Mouse (Mus musculus) midbrain, postnatal 0 days (tissue): ENCODE data around the gene Olfr282. TPM values are rescaled to one million over a fixed set of nuclear protein-coding genes. Genes with fewer than 3 reads are reported as not detected.
A peak's percentile ranks its signal among the peaks of the same experiment; 100 is the strongest.

Experiments used
- ATAC-seq: fragments of 200-750 bp; cut with Nextera tagmentation; 2 replicates; pipeline ENCODE4 v1.8.0; 2017; ENCODE audit warnings: moderate number of reproducible peaks, mild to moderate bottlenecking, moderate TSS enrichment, moderate library complexity; ENCODE audit not compliant: low FRiP score
- DNase-seq: peaks from one replicate; pipeline ENCODE4 v3.0.0-alpha.2; 2015; ENCODE audit warnings: low spot score
- H3K27ac ChIP-seq: fragments of 300-500 bp; sonication (generic); 2 replicates; pipeline ENCODE4 v1.5.1; 2014; ENCODE audit warnings: low read depth, mild to moderate bottlenecking, low read length, mixed read lengths
- H3K27me3 ChIP-seq: fragments of 300-500 bp; sonication (generic); 2 replicates; pipeline ENCODE4 v1.6.1; 2014; ENCODE audit warnings: low read length, control low read depth, mixed read lengths; ENCODE audit not compliant: insufficient read depth
- H3K36me3 ChIP-seq: fragments of 300-500 bp; sonication (generic); 2 replicates; pipeline ENCODE4 v1.6.1; 2014; ENCODE audit warnings: low read length, control low read depth, mixed read lengths; ENCODE audit not compliant: insufficient read depth
- H3K4me1 ChIP-seq: fragments of 300-500 bp; sonication (generic); 2 replicates; pipeline ENCODE4 v1.6.1; 2014; ENCODE audit warnings: mild to moderate bottlenecking, control low read depth, antibody characterized with exemption, low read length, mixed read lengths; ENCODE audit not compliant: insufficient read depth
- H3K4me2 ChIP-seq: fragments of 300-500 bp; sonication (generic); 2 replicates; pipeline ENCODE4 v1.6.1; 2014; ENCODE audit warnings: low read depth, mild to moderate bottlenecking, low read length, mixed read lengths; ENCODE audit not compliant: poor library complexity, severe bottlenecking
- H3K4me3 ChIP-seq: fragments of 300-500 bp; sonication (generic); 2 replicates; pipeline ENCODE4 v1.5.1; 2014; ENCODE audit warnings: low read depth, mild to moderate bottlenecking, low read length, moderate library complexity
- H3K9ac ChIP-seq: fragments of 300-500 bp; sonication (generic); replicated peaks from 2 replicates; pipeline ENCODE4 v1.6.1; 2014; ENCODE audit warnings: mild to moderate bottlenecking, low read length, moderate library complexity, mixed read lengths; ENCODE audit not compliant: poor library complexity, severe bottlenecking
- H3K9me3 ChIP-seq: fragments of 300-500 bp; sonication (generic); 2 replicates; pipeline ENCODE4 v1.6.1; 2016; ENCODE audit warnings: low read length, control low read depth
- CTCF ChIP-seq: IDR thresholded peaks from 2 replicates; pipeline ENCODE4 v1.5.1; 2016; ENCODE audit warnings: antibody characterized with exemption, mild to moderate bottlenecking
- WGBS: fragments of 180-500 bp; shearing (Covaris S2); extraction: QIAGEN DNeasy Blood & Tissue Kit; methylation state at CpG from one replicate; pipeline ENCODE4 v1.1.7; 2014; 5-methylcytosine and 5-hydroxymethylcytosine counted together
- polyA plus RNA-seq: library from polyadenylated mRNA; unstranded; fragments of >200 nt; fragmentation: Nextera tagmentation; extraction: Ambion mirVana; gene quantifications from 2 replicates; pipeline ENCODE4 v1.2.1, GENCODE M21; 2015
- total RNA-seq: library from RNA; depleted of rRNA; stranded (reverse); fragments of >200 nt; gene quantifications from 2 replicates; pipeline ENCODE4 v1.2.3, GENCODE M21; 2014; rRNA removed

Gene Olfr282
- total and polyA plus RNA-seq, 2 experiments from 2014 or later = not detected

DNA sequence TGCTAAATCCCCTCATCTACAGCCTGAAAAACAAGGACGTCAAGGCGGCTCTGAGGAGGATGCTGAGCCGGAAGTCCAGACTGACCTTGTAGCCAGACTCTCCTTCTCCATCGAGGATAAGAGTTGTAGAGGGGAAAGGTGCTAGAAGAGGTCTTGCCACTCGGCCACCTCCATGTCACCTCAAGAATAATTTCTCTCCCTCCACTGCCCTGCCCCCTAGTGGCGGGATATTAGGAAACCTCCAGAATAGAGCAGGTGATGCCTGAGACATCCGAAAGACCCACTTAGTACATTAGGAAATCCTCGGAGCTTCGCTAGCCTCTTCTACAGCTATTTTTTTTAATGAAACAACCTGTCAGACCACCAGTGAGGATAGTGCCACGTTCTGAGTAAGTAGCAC lies 44.4 kb downstream of the Olfr282 start:
- H3K9ac ChIP-seq = no peak overlapping the region
- ATAC-seq (no peak), DNase-seq (no peak)
- no peaks in the 10 kb centered on the region for H3K9me3 ChIP-seq
- H3K4me1 ChIP-seq = no peaks in the 10 kb centered on the region
- H3K4me3 ChIP-seq = no peak overlapping the region
- peak; percentile 53 for TF ChIP-seq CTCF
- no peak overlapping the region for H3K27ac ChIP-seq
- H3K4me2 ChIP-seq = no peak overlapping the region
- no peaks in the 10 kb centered on the region for H3K27me3 ChIP-seq
- no peaks in the 10 kb centered on the region for H3K36me3 ChIP-seq
- 57% methylated on average over 10 of the region's 10 CpGs for WGBS

DNA sequence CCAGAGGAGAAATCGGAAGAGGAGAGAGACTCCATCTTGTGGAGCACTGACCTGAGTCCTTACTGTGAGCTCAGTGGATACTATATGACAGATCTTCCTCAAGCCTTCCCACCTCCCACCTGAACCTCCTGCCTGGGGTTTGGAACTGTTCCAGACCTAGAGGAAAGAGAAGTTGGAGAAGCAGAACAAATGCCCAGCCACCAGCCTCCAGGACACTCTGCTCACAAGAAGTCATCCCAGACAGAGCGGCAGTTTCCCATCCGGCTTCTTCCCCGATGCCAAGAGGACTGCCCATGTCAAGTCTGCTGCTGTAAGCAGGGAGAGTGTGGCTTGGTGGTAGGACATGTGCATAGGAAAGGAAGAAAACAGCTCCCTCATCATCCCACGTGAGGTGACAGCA lies 45.3 kb downstream of the Olfr282 start:
- no peaks in the 10 kb centered on the region for H3K4me1 ChIP-seq
- 78% methylated on average over 5 of the region's 5 CpGs for WGBS
- no peak overlapping the region for H3K4me3 ChIP-seq
- no peaks in the 10 kb centered on the region for H3K27me3 ChIP-seq
- no peak for ATAC-seq
- no peak for TF ChIP-seq CTCF
- H3K36me3 ChIP-seq = no peaks in the 10 kb centered on the region
- no peak overlapping the region for H3K4me2 ChIP-seq
- no peak overlapping the region for H3K27ac ChIP-seq
- no peak for DNase-seq
- H3K9ac ChIP-seq = no peak overlapping the region
- no peaks in the 10 kb centered on the region for H3K9me3 ChIP-seq

DNA sequence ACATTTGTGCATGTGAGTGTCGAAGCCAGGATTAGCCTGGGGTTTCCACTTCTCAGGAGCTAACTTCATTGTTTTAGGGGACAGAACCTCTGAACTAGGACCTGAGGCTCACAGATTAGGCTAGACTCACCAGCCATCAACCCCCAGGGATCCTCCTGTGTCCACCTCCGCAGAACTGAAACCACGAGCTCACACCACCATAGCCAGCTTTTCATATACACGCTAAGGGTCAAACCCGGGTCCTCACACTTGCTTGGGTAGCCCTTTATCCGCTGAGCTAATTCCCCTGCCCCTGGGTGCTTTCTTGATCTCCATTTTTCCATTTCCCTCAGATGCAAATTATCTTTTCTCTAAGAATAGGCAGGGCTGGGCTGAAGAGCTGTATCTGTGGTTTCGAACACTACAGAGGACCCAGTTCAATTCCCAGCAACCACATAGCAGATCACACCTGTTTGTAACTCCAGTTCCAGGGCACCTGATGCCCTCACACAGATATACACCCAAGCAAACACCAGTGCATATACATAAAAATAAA lies 48.6 kb downstream of the Olfr282 start:
- Histone ChIP-seq H3K4me3 (no peak overlapping the region), H3K27ac (no peak overlapping the region), H3K9ac (no peak overlapping the region), H3K9me3 (no peaks in the 10 kb centered on the region), H3K27me3 (no peaks in the 10 kb centered on the region), H3K36me3 (no peaks in the 10 kb centered on the region), H3K4me1 (no peaks in the 10 kb centered on the region), H3K4me2 (no peak overlapping the region)
- DNase-seq (no peak), ATAC-seq (no peak)
- TF ChIP-seq CTCF = no peak
- 74% methylated on average over 7 of the region's 7 CpGs for WGBS

DNA sequence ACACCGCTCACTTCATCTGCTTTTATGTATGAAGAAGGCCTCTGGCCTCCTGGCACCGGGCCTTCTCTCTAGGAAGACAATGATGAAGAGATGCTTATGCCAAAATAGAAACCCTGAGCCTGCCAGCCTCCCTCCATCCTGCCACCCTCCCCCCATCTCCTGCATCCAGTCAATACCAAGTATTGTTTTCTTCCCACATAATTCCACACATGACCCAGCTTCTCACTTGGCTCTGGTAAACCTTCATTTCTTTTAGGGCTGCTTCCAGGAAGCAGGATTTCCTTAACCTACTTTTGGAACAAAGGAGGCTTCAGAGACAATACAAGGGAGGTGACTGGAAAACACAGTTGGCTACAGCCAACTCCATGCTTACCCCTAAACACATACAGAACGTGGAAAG lies 51.7 kb downstream of the Olfr282 start, which contains the start of gene Lalba:
Gene Lalba (minus strand): TSS at position 21 of the 400 bp plus-strand sequence.
- 69% methylated on average over 3 of the region's 3 CpGs for WGBS
- Histone ChIP-seq H3K27me3 (no peaks in the 10 kb centered on the region), H3K36me3 (no peaks in the 10 kb centered on the region), H3K4me3 (no peak within 1 kb of the TSS), H3K4me1 (no peaks in the 10 kb centered on the region), H3K9ac (no peak within 1 kb of the TSS), H3K9me3 (no peaks in the 10 kb centered on the region), H3K4me2 (no peak within 1 kb of the TSS), H3K27ac (no peak within 1 kb of the TSS)
- no peak for ATAC-seq
- DNase-seq = no peak
- TF ChIP-seq CTCF = no peak

DNA sequence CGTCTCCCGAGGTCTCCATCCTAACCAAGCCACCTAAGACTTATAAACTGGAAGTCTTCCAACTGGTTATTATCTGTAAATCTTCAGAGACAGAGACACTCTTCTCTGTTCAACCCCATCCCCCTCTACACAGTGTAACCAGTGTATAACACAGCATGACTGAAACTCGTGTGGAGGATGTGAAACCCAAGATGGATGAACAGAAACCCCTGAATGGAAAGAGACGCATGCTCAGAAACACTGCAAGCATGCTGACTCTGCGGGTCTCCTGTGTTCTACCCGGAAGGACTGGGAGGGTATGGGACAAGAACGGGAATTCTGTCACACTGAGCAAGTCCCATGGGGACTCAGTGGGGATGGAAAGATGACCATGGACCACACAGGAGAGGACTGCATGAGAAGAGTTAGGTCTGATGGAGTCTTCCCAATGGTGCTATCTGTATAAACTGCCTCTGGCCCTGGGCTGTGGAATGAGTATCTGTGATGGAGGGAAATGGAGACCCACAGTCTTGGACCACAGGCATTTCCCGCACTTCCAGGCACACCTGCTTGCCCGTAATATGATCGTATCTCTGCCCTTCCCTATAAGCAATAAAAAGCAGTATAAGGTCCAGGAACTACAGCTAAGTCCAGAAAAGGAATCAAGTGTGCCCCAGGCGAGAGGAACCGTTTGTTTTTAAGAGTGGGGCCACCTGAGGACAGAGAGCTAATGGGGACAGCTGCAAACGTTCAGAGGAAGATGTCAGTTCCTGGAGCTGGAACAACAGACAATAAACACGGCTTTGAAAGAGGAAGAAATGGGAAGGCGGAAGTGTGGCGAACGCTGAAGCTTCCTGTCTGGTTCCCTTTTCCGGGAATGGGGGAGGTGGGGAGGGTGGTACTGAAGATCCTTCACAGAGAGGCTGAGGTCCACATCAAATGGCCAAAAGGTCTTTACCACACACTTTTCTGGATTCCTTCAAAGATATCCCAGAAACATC lies 53.2 kb downstream of the Olfr282 start:
- ATAC-seq (no peak), DNase-seq (no peak)
- WGBS = 76% methylated on average over 18 of the region's 18 CpGs
- no peaks in the 10 kb centered on the region for H3K27me3 ChIP-seq
- H3K9me3 ChIP-seq = no peaks in the 10 kb centered on the region
- no peaks in the 10 kb centered on the region for H3K36me3 ChIP-seq
- H3K9ac ChIP-seq = no peak overlapping the region
- no peak overlapping the region for H3K4me2 ChIP-seq
- no peaks in the 10 kb centered on the region for H3K4me1 ChIP-seq
- no peak overlapping the region for H3K27ac ChIP-seq
- H3K4me3 ChIP-seq = no peak overlapping the region
- no peak for TF ChIP-seq CTCF

DNA sequence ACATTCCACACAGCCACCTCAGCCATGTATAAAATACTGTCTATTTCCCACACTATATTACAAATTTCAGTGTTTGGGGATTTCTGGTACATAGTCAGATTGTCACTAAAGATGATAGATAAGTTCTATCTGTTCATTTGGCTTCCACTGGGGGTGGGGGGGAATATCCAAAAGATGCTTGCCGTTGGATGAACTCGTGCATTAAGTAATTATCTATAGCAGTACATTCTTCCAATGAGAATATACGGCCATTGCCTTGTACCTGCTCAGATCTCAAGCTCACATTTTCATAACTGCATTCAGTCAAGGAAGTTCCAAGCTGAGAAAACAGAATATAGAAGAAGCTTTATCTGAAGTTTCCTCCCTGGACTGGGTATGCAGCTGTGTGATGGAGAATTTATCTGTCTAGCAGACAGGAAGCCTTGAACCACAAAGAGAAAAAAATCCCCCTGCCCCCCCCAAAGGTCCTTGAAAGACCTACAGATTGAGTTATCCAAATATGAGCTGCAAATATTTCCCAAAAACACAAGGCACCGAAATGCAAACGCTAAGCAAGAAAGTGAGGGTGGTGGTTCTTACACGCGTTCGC lies 55.5 kb downstream of the Olfr282 start:
- WGBS = 93% methylated on average over 8 of the region's 8 CpGs

More for the DNA sequence above, 55.5 kb downstream of the Olfr282 start:
- H3K27ac ChIP-seq = no peak overlapping the region
- no peak for ATAC-seq
- H3K4me1 ChIP-seq = no peaks in the 10 kb centered on the region
- no peak overlapping the region for H3K4me2 ChIP-seq
- H3K4me3 ChIP-seq = no peak overlapping the region
- no peak for DNase-seq
- no peak overlapping the region for H3K9ac ChIP-seq
- H3K9me3 ChIP-seq = no peaks in the 10 kb centered on the region
- H3K27me3 ChIP-seq = no peaks in the 10 kb centered on the region
- H3K36me3 ChIP-seq = no peaks in the 10 kb centered on the region
- TF ChIP-seq CTCF = no peak

Other genes starting within 250 kb of the Olfr282 start
- not detected in 2 replicates for gene Olfr288, start 235.7 kb upstream of the Olfr282 start, total RNA-seq
- not detected in 2 replicates for gene Olfr288, start 235.7 kb upstream of the Olfr282 start, polyA plus RNA-seq
- not detected in 2 replicates for gene Gm44579, start 210.2 kb upstream of the Olfr282 start, total RNA-seq
- 0.09 and 0.11 TPM in 2 replicates for gene Gm44579, start 210.2 kb upstream of the Olfr282 start, polyA plus RNA-seq
- 0.44 and 1.2 TPM in 2 replicates for gene Olfr287, start 210.2 kb upstream of the Olfr282 start, total RNA-seq
- 1.2 and 1.5 TPM in 2 replicates for gene Olfr287, start 210.2 kb upstream of the Olfr282 start, polyA plus RNA-seq
- not detected in 2 replicates for gene Olfr286, start 196.8 kb upstream of the Olfr282 start, total RNA-seq
- not detected in 2 replicates for gene Olfr286, start 196.8 kb upstream of the Olfr282 start, polyA plus RNA-seq
- not detected in 2 replicates for gene H1fnt, start 173.9 kb upstream of the Olfr282 start, total RNA-seq
- not detected in 2 replicates for gene H1fnt, start 173.9 kb upstream of the Olfr282 start, polyA plus RNA-seq
- gene Zfp641, start 135.1 kb upstream of the Olfr282 start, total RNA-seq = 21.4 and 22.5 TPM in 2 replicates
- 10.9 and 12.8 TPM in 2 replicates for gene Zfp641, start 135.1 kb upstream of the Olfr282 start, polyA plus RNA-seq
- not detected in 2 replicates for gene Olfr285, start 113.9 kb upstream of the Olfr282 start, total RNA-seq
- not detected in 2 replicates for gene Olfr285, start 113.9 kb upstream of the Olfr282 start, polyA plus RNA-seq
- gene Olfr284, start 90.2 kb upstream of the Olfr282 start, total RNA-seq = not detected in 2 replicates
- 0.18 TPM in 1 of 2 replicates, not detected in the other for gene Olfr284, start 90.2 kb upstream of the Olfr282 start, polyA plus RNA-seq
- gene Olfr283, start 50.3 kb upstream of the Olfr282 start, total RNA-seq = not detected in 2 replicates
- gene Olfr283, start 50.3 kb upstream of the Olfr282 start, polyA plus RNA-seq = not detected in 2 replicates
- gene Olfr281, start 21.4 kb downstream of the Olfr282 start, total RNA-seq = not detected in 2 replicates
- gene Olfr281, start 21.4 kb downstream of the Olfr282 start, polyA plus RNA-seq = not detected in 2 replicates
- not detected in 2 replicates for gene OR5BS1P, start 38.7 kb downstream of the Olfr282 start, total RNA-seq
- not detected in 2 replicates for gene OR5BS1P, start 38.7 kb downstream of the Olfr282 start, polyA plus RNA-seq
- gene Lalba, start 51.5 kb downstream of the Olfr282 start, total RNA-seq = not detected in 2 replicates
- not detected in 2 replicates for gene Lalba, start 51.5 kb downstream of the Olfr282 start, polyA plus RNA-seq
- not detected in 2 replicates for gene Olfr279, start 61.2 kb downstream of the Olfr282 start, total RNA-seq
- gene Olfr279, start 61.2 kb downstream of the Olfr282 start, polyA plus RNA-seq = not detected in 2 replicates
- gene Kansl2, start 103.0 kb downstream of the Olfr282 start, total RNA-seq = 57.4 and 66.2 TPM in 2 replicates
- gene Kansl2, start 103.0 kb downstream of the Olfr282 start, polyA plus RNA-seq = 101 and 102 TPM in 2 replicates
- 36.1 and 54.6 TPM in 2 replicates for gene Ccnt1, start 139.7 kb downstream of the Olfr282 start, total RNA-seq
- 47.4 and 49.7 TPM in 2 replicates for gene Ccnt1, start 139.7 kb downstream of the Olfr282 start, polyA plus RNA-seq
- 0.82 TPM in 1 of 2 replicates, not detected in the other for gene 4930415O20Rik, start 139.8 kb downstream of the Olfr282 start, total RNA-seq
- gene 4930415O20Rik, start 139.8 kb downstream of the Olfr282 start, polyA plus RNA-seq = 0.31 TPM in 1 of 2 replicates, not detected in the other
- 38.0 and 40.3 TPM in 2 replicates for gene Adcy6, start 178.9 kb downstream of the Olfr282 start, total RNA-seq
- 5.5 and 7.2 TPM in 2 replicates for gene Adcy6, start 178.9 kb downstream of the Olfr282 start, polyA plus RNA-seq
- 211 and 239 TPM in 2 replicates for gene Cacnb3, start 199.6 kb downstream of the Olfr282 start, total RNA-seq
- 150 and 155 TPM in 2 replicates for gene Cacnb3, start 199.6 kb downstream of the Olfr282 start, polyA plus RNA-seq
- 46.7 and 50.5 TPM in 2 replicates for gene Ddx23, start 231.7 kb downstream of the Olfr282 start, total RNA-seq
- gene Ddx23, start 231.7 kb downstream of the Olfr282 start, polyA plus RNA-seq = 14.0 and 20.5 TPM in 2 replicates
- 34.5 and 42.9 TPM in 2 replicates for gene Rnd1, start 246.2 kb downstream of the Olfr282 start, total RNA-seq
- 20.7 and 24.9 TPM in 2 replicates for gene Rnd1, start 246.2 kb downstream of the Olfr282 start, polyA plus RNA-seq